Mouse (Mus musculus) small intestine, adult 2 months (tissue): Measurements from ENCODE around the gene Eif4e1b. TPM values are rescaled to one million over a fixed set of nuclear protein-coding genes. Genes with fewer than 3 reads are reported as not detected.

Experiments used
- H3K27ac ChIP-seq: fragments of 200-500 bp; 2 replicates; pipeline ENCODE4 v1.5.1; 2012; ENCODE audit warnings: low read depth, low read length, control low read depth, inconsistent platforms; ENCODE audit not compliant: insufficient read depth
- H3K27me3 ChIP-seq: fragments of 200-500 bp; 2 replicates; pipeline ENCODE4 v1.6.1; 2012; ENCODE audit warnings: mild to moderate bottlenecking, moderate library complexity, low read length, inconsistent platforms; ENCODE audit not compliant: control insufficient read depth, insufficient read depth
- H3K36me3 ChIP-seq: fragments of 200-500 bp; 2 replicates; pipeline ENCODE4 v1.6.1; 2012; ENCODE audit warnings: mild to moderate bottlenecking, low read length, control low read depth, inconsistent platforms; ENCODE audit not compliant: control insufficient read depth, insufficient read depth
- H3K4me1 ChIP-seq: fragments of 200-500 bp; 2 replicates; pipeline ENCODE4 v1.6.1; 2012; ENCODE audit warnings: low read length, inconsistent platforms, mixed read lengths; ENCODE audit not compliant: control insufficient read depth, insufficient read depth, insufficient read length
- H3K4me3 ChIP-seq: fragments of 200-500 bp; 2 replicates; pipeline ENCODE4 v1.5.1; 2012; ENCODE audit warnings: low read depth, mild to moderate bottlenecking, control low read depth, inconsistent platforms, low read length, moderate library complexity
- CTCF ChIP-seq: fragments of 200-500 bp; IDR thresholded peaks from 2 replicates; pipeline ENCODE4 v1.5.1; 2012; ENCODE audit warnings: low read depth, mild to moderate bottlenecking, control low read depth, inconsistent platforms, low read length, moderate library complexity, mixed read lengths; ENCODE audit not compliant: insufficient replicate concordance, insufficient read length; ENCODE audit errors: extremely low read depth
- POLR2A ChIP-seq: fragments of 200-500 bp; IDR thresholded peaks from 2 replicates; pipeline ENCODE4 v1.6.1; 2012; ENCODE audit warnings: low read depth, mild to moderate bottlenecking, control low read depth, inconsistent platforms, low read length, moderate library complexity
- WGBS: fragments of 180-500 bp; shearing (Covaris S2); methylation state at CpG from one replicate; pipeline ENCODE4 v1.1.7; 2018; 5-methylcytosine and 5-hydroxymethylcytosine counted together
- polyA plus RNA-seq: library from polyadenylated mRNA; depleted of rRNA; stranded (reverse); fragments of >200 nt; gene quantifications from 2 replicates; pipeline ENCODE4 v1.2.3, GENCODE M21; 2012

The Eif4e1b gene
- polyA plus RNA-seq, 1 experiment: not detected

DNA sequence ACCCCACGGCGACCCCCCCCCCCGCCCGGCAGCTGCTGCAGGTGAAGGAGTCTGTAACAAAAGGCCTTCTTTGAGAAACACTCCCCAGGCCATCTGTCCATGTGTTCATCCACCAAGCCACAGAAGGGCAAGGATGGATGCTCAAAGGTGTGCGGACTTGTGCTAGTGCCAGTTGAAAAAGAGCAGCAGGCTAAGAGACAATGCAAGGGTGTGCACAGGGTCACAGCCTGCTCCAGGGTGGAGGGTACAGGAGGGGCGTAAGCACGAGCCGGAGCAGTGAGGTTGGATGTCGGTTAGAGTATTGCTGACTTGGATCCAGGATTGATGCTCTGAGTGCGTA lies 35.1 kb upstream of the Eif4e1b start:
- 46% methylated on average over 10 of the region's 10 CpGs for WGBS
- TF ChIP-seq CTCF (no peak), POLR2A (no peak)
- no peak overlapping the region for H3K27ac ChIP-seq
- no peak overlapping the region for H3K4me3 ChIP-seq
- peaks cover 23% of the 10 kb centered on the region for H3K27me3 ChIP-seq
- no peaks in the 10 kb centered on the region for H3K36me3 ChIP-seq
- H3K4me1 ChIP-seq: peaks cover 4% of the 10 kb centered on the region; the same call in 1 of the 2 replicates

DNA sequence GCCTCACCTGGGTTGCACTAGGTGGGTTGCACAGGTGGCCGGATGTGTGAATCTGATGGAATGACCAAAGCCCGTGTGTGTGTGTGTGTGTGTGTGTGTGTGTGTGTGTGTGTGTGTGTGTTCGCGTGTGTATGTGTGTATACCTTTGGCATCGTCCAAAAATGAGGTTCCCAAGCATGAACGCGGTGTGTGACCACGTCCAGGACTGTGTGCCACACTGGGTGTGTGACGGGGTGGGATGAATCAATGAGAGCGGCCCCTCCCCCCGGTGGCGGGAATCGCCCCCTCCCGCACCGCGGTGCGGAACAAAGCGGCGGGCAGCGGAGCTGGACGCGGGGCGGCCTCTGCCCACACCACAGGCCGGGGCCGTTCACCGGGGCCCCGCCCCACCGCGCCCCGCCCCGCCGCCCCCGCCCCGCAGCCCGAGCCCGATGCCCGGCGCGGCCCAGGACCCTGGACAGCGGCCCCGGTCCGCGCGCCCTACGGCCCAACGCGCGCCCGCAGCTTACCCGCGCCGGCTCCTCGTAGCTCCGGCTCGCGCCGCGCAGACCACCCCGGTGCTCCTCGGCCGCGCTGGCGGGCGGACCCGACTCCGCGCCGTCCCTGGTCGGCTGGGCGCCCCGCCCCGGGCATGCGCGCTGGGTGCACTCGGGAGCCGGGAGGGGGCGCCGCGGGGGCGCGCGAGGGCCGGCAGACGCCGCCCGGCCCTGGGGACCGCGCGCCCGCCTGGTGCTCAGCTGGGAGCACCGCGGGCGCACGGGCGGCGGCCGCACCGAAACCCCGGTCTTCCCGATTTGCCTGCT lies 34.5 kb upstream of the Eif4e1b start:
- H3K4me1 ChIP-seq: peaks cover 4% of the 10 kb centered on the region; the same call in 1 of the 2 replicates
- peak overlapping the region; percentile 54 for H3K4me3 ChIP-seq
- H3K36me3 ChIP-seq: no peaks in the 10 kb centered on the region
- no peak overlapping the region for H3K27ac ChIP-seq
- TF ChIP-seq POLR2A (no peak), CTCF (no peak)
- H3K27me3 ChIP-seq: peaks cover 23% of the 10 kb centered on the region
- WGBS: 2% methylated on average over 87 of the region's 100 CpGs

DNA sequence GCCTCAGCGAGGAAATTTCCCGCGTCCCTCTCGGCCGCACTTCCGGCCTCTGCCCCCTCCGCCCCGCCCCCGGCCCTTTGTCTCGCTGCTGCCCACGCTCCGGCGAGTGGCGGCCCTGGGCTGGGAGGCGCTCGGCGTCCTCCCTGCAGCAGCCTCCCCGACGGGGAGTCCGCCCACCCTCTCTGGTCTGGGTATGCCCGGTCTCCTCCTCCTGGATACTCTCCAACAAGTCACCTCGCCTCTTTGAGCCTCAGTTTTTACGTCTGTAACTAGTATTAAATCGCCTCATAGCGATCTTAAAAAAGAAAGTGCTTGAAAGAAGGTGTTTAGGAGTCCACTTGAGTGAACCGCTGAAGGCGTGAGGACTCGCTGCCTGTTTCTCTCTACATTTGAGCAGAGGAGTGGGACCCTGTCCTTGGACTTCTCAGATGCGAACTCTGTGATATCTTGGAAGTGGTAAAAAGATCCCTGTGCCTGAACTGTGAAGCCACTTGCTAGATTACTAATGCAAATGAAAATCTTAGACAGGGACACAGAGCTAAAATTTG lies 33.9 kb upstream of the Eif4e1b start, which contains the start of gene Gprin1:
Gene Gprin1 (minus strand): TSS at position 11 of the 548 bp plus-strand sequence.
- H3K36me3 ChIP-seq: no peaks in the 10 kb centered on the region
- TF ChIP-seq POLR2A (no peak), CTCF (no peak)
- peaks cover 23% of the 10 kb centered on the region for H3K27me3 ChIP-seq
- 3% methylated on average over 29 of the region's 29 CpGs for WGBS
- peaks cover 4% of the 10 kb centered on the region; the same call in 1 of the 2 replicates for H3K4me1 ChIP-seq
- H3K27ac ChIP-seq: no peak within 1 kb of the TSS
- H3K4me3 ChIP-seq: peak within 1 kb of the TSS; percentile 54

DNA sequence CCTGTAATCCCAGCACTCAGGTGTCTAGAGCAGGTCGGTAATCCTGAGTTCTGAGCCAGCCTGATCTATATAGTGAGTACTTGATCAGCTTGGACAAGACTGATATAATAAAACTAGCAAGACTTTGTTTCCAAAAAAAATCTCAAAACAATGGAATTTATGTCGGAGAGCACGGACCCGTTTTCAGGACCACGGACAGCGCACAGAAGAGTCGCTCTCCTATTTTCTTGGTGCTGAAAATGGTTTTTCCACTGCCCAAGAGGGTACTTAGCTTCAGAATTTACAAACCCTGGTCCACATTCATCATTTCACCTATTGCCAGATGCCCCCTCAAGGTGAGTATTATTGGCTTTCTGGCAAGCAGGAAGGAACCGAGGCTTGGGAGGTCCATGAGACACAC lies 33.1 kb upstream of the Eif4e1b start:
- WGBS: 7% methylated on average over 8 of the region's 8 CpGs
- H3K27ac ChIP-seq: no peak overlapping the region
- no peaks in the 10 kb centered on the region for H3K36me3 ChIP-seq
- TF ChIP-seq CTCF (no peak), POLR2A (no peak)
- peaks cover 23% of the 10 kb centered on the region for H3K27me3 ChIP-seq
- H3K4me3 ChIP-seq: no peak overlapping the region
- peaks cover 4% of the 10 kb centered on the region; the same call in 1 of the 2 replicates for H3K4me1 ChIP-seq

DNA sequence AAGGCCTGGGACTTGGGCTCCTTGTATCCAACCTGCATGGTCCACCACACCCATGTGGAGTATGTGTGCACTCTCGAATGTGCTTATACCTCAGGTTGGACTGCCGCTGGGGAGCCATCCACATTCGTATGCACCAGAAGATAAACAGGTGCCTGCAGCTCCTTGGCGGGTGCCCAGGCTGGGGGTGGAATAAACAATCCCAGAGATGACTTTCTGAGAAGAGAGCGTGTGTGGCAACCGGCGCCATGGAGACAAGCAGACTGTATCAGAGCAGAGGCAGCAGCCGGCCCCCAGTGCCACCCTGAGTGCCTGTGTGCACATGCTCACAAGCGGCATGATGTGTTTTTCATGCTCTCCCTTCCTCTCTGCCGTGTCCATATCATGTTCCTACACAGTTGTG lies 31.1 kb upstream of the Eif4e1b start:
- H3K36me3 ChIP-seq: no peaks in the 10 kb centered on the region
- no peak overlapping the region for H3K4me3 ChIP-seq
- H3K4me1 ChIP-seq: peaks cover 4% of the 10 kb centered on the region
- H3K27ac ChIP-seq: no peak overlapping the region
- TF ChIP-seq POLR2A: no peak
- TF ChIP-seq CTCF: no peak
- peaks cover 23% of the 10 kb centered on the region for H3K27me3 ChIP-seq
- 61% methylated on average over 10 of the region's 10 CpGs for WGBS

DNA sequence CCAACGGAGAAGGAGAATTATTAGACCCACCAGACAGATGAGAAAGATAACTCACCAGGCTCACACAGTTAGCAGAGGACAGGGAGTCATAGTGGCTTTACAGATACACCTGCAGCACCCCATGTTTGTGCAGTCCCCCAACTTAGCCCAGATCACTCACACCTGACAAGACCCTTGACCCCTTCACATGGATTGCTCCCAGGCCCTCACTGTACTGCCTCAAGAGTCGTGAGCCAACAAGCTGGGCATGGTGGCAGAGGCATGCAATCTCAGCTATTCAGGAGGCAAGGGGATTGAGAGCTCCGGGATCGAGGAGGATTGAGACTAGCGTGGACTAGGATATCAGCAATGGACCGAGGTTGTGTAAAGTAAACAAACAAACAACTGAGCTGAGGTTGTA lies 30.1 kb upstream of the Eif4e1b start:
- TF ChIP-seq CTCF (no peak), POLR2A (no peak)
- WGBS: 54% methylated on average over 6 of the region's 6 CpGs
- peaks cover 11% of the 10 kb centered on the region for H3K4me1 ChIP-seq
- H3K36me3 ChIP-seq: no peaks in the 10 kb centered on the region
- H3K27ac ChIP-seq: no peak overlapping the region
- peaks cover 22% of the 10 kb centered on the region for H3K27me3 ChIP-seq
- no peak overlapping the region for H3K4me3 ChIP-seq

DNA sequence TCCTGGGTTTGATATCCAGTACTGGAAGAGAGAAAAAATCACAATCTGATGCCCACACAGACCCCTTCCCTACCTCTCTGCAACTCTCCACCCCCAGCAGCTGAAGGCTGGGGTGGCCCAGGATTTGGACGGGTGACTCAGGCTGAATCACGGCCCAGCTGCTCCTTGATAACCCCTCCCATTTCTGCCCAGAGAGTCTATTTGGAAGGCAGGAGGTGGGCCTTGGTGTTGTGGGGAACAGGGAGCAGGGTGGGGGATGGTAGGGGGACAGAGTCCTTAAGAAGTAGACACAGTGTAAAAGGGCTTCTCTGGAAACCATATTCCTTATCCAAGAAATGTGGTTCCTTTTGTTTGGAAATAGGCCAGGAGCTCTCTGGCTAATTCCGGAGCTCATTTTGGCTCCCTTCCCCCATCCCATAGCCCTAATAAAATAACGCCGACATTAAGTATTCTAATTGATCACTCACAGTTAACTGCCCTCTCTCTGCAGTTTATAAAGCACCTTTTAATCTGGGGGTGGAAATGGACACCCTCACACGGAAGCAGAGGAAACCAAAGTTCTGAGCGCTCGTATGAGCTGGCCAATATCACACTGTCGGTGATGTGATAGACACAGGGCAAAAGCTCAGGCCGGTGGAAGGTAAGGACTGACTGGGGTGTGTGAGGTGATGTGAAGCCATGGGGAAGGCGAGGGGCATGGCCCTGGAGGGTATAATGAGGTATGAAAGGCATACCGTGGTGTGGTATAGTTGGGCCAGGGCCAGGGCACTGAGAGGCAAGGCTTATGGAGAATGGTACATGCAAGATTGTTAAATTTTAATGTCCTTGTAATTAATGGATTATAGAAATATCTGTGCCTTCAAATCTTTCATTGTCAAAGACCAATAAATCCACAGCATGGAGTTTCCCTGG lies 29.4 kb upstream of the Eif4e1b start:
- no peak overlapping the region for H3K27ac ChIP-seq
- WGBS: 41% methylated on average over 12 of the region's 12 CpGs
- H3K4me1 ChIP-seq: peaks cover 12% of the 10 kb centered on the region
- H3K27me3 ChIP-seq: peaks cover 15% of the 10 kb centered on the region
- no peak overlapping the region for H3K4me3 ChIP-seq
- TF ChIP-seq CTCF (no peak), POLR2A (no peak)
- H3K36me3 ChIP-seq: no peaks in the 10 kb centered on the region
